Mouse (Mus musculus) heart, embryonic 13.5 days (tissue): Measurements from ENCODE around the gene Pitpnm1. TPM values are rescaled to one million over a fixed set of nuclear protein-coding genes. Genes with fewer than 3 reads are reported as not detected.

ENCODE experiments used
- ATAC-seq: fragments of 200-750 bp; cut with Nextera tagmentation; 2 replicates; pipeline ENCODE4 v1.8.0; 2017; ENCODE audit warnings: moderate TSS enrichment; ENCODE audit not compliant: insufficient number of reproducible peaks, low FRiP score, low TSS enrichment; ENCODE audit errors: extremely low read depth
- H3K27ac ChIP-seq: fragments of 300-500 bp; sonication (generic); replicated peaks from 2 replicates; pipeline ENCODE4 v1.5.1; 2015; ENCODE audit warnings: moderate library complexity, mild to moderate bottlenecking, inconsistent platforms
- H3K27me3 ChIP-seq: fragments of 300-500 bp; sonication (generic); replicated peaks from 2 replicates; pipeline ENCODE4 v1.6.1; 2015; ENCODE audit warnings: mild to moderate bottlenecking, inconsistent platforms
- H3K36me3 ChIP-seq: fragments of 300-500 bp; sonication (generic); 2 replicates; pipeline ENCODE4 v1.6.1; 2015; ENCODE audit warnings: mild to moderate bottlenecking, inconsistent platforms
- H3K4me1 ChIP-seq: fragments of 300-500 bp; sonication (generic); 2 replicates; pipeline ENCODE4 v1.6.1; 2015; ENCODE audit warnings: inconsistent platforms
- H3K4me2 ChIP-seq: fragments of 300-500 bp; sonication (generic); 2 replicates; pipeline ENCODE4 v1.6.1; 2015; ENCODE audit warnings: inconsistent platforms, mild to moderate bottlenecking, moderate library complexity
- H3K4me3 ChIP-seq: fragments of 300-500 bp; sonication (generic); 2 replicates; pipeline ENCODE4 v1.5.1; 2015; ENCODE audit warnings: moderate library complexity, mild to moderate bottlenecking, inconsistent platforms
- H3K9ac ChIP-seq: fragments of 300-500 bp; sonication (generic); 2 replicates; pipeline ENCODE4 v1.6.1; 2015; ENCODE audit warnings: inconsistent platforms, mild to moderate bottlenecking, moderate library complexity
- H3K9me3 ChIP-seq: fragments of 300-500 bp; sonication (generic); 2 replicates; pipeline ENCODE4 v1.6.1; 2016; ENCODE audit warnings: inconsistent platforms
- WGBS: fragments of 180-500 bp; shearing (Covaris S2); methylation state at CpG from one replicate; pipeline ENCODE4 v1.1.7; 2015; ENCODE audit warnings: mixed read lengths; 5-methylcytosine and 5-hydroxymethylcytosine counted together
- polyA plus RNA-seq: library from polyadenylated mRNA; unstranded; fragments of >200 nt; fragmentation: Nextera tagmentation; extraction: Ambion mirVana; gene quantifications from 2 replicates; pipeline ENCODE4 v1.2.1, GENCODE M21; 2015

The Pitpnm1 gene
- polyA plus RNA-seq, 1 experiment from 2014 or later = 18.2 TPM

GRCm38 (mm10) chr19:4097441-4097825, 2.4 kb upstream of the Pitpnm1 start:
- ATAC-seq = peak; percentile 48
- Histone ChIP-seq H3K9me3 (no peaks in the 10 kb centered on the region), H3K4me2 (peak overlapping the region; percentile 80), H3K36me3 (0 out of 2 replicates have a peak, but pooled peaks cover 3% of the 10 kb centered on the region), H3K27ac (peak overlapping the region; percentile 76), H3K27me3 (peaks cover 30% of the 10 kb centered on the region), H3K4me1 (peaks cover 49% of the 10 kb centered on the region), H3K9ac (peak overlapping the region; percentile 79), H3K4me3 (peak overlapping the region; percentile 76)
- 2% methylated on average over 21 of the region's 21 CpGs for WGBS

- H3K9me3 ChIP-seq = no peaks in the 10 kb centered on the region
- H3K36me3 ChIP-seq = peaks cover 9% of the 10 kb centered on the region; the same call in 1 of the 2 replicates
- H3K27me3 ChIP-seq = peaks cover 34% of the 10 kb centered on the region
- no peak overlapping the region for H3K9ac ChIP-seq
- ATAC-seq = no peak
- peaks cover 49% of the 10 kb centered on the region for H3K4me1 ChIP-seq
- no peak overlapping the region for H3K27ac ChIP-seq
- no peak overlapping the region for H3K4me3 ChIP-seq
- 89% methylated on average over 13 of the region's 13 CpGs for WGBS
- peak overlapping the region; percentile 80 for H3K4me2 ChIP-seq
Observed at GRCm38 (mm10) chr19:4098426-4098825, 1.4 kb upstream of the Pitpnm1 start.

- Histone ChIP-seq H3K36me3 (peaks cover 10% of the 10 kb centered on the region; the same call in 1 of the 2 replicates), H3K4me2 (peak overlapping the region; percentile 89), H3K9me3 (no peaks in the 10 kb centered on the region), H3K4me1 (peaks cover 49% of the 10 kb centered on the region), H3K9ac (peak overlapping the region; percentile 83), H3K27ac (peak overlapping the region; percentile 43; the same call in 1 of the 2 replicates), H3K4me3 (peak overlapping the region; percentile 64), H3K27me3 (peaks cover 38% of the 10 kb centered on the region)
- no peak for ATAC-seq
- 4% methylated on average over 9 of the region's 9 CpGs for WGBS
Observed at GRCm38 (mm10) chr19:4099056-4099455, 742 bp upstream of the Pitpnm1 start.

GRCm38 (mm10) chr19:4100718-4101261, 992 bp downstream of the Pitpnm1 start:
- no peaks in the 10 kb centered on the region for H3K9me3 ChIP-seq
- H3K9ac ChIP-seq = peak overlapping the region; percentile 83
- no peak for ATAC-seq
- H3K4me1 ChIP-seq = peaks cover 49% of the 10 kb centered on the region
- no peak overlapping the region for H3K27ac ChIP-seq
- peaks cover 24% of the 10 kb centered on the region for H3K36me3 ChIP-seq
- peak overlapping the region; percentile 64 for H3K4me3 ChIP-seq
- H3K4me2 ChIP-seq = peak overlapping the region; percentile 89
- H3K27me3 ChIP-seq = peaks cover 38% of the 10 kb centered on the region
- WGBS = 1% methylated on average over 52 of the region's 52 CpGs

GRCm38 (mm10) chr19:4101466-4101865, 1.7 kb downstream of the Pitpnm1 start:
- Histone ChIP-seq H3K4me1 (peaks cover 43% of the 10 kb centered on the region), H3K27ac (no peak overlapping the region), H3K9ac (peak overlapping the region; percentile 83; the same call in 1 of the 2 replicates), H3K4me3 (peak overlapping the region; percentile 64; the same call in 1 of the 2 replicates), H3K9me3 (no peaks in the 10 kb centered on the region), H3K4me2 (peak overlapping the region; percentile 89), H3K27me3 (peaks cover 38% of the 10 kb centered on the region), H3K36me3 (peaks cover 31% of the 10 kb centered on the region)
- no peak for ATAC-seq
- 67% methylated on average over 6 of the region's 6 CpGs for WGBS

GRCm38 (mm10) chr19:4102049-4102448, 2.3 kb downstream of the Pitpnm1 start:
- Histone ChIP-seq H3K27ac (no peak overlapping the region), H3K27me3 (peaks cover 38% of the 10 kb centered on the region), H3K9me3 (no peaks in the 10 kb centered on the region), H3K36me3 (peaks cover 37% of the 10 kb centered on the region), H3K4me3 (no peak overlapping the region), H3K4me2 (no peak overlapping the region), H3K4me1 (peaks cover 40% of the 10 kb centered on the region), H3K9ac (no peak overlapping the region)
- 80% methylated on average over 2 of the region's 2 CpGs for WGBS
- ATAC-seq = no peak

- Histone ChIP-seq H3K27me3 (peaks cover 38% of the 10 kb centered on the region), H3K36me3 (peaks cover 40% of the 10 kb centered on the region), H3K9ac (no peak overlapping the region), H3K4me1 (peaks cover 37% of the 10 kb centered on the region), H3K4me2 (no peak overlapping the region), H3K27ac (no peak overlapping the region), H3K4me3 (no peak overlapping the region), H3K9me3 (no peaks in the 10 kb centered on the region)
- ATAC-seq = no peak
- WGBS = 90% methylated on average over 12 of the region's 12 CpGs
Observed at GRCm38 (mm10) chr19:4102626-4103025, 2.8 kb downstream of the Pitpnm1 start.

GRCm38 (mm10) chr19:4103294-4103693, 3.5 kb downstream of the Pitpnm1 start:
- Histone ChIP-seq H3K4me3 (no peak overlapping the region), H3K4me1 (peaks cover 30% of the 10 kb centered on the region), H3K36me3 (peaks cover 44% of the 10 kb centered on the region), H3K27me3 (peaks cover 38% of the 10 kb centered on the region), H3K9me3 (no peaks in the 10 kb centered on the region), H3K9ac (no peak overlapping the region), H3K4me2 (no peak overlapping the region), H3K27ac (no peak overlapping the region)
- ATAC-seq = no peak
- 91% methylated on average over 18 of the region's 18 CpGs for WGBS

GRCm38 (mm10) chr19:4103792-4104191, 4.0 kb downstream of the Pitpnm1 start:
- no peak overlapping the region for H3K9ac ChIP-seq
- no peak overlapping the region for H3K4me3 ChIP-seq
- H3K4me1 ChIP-seq = peaks cover 25% of the 10 kb centered on the region
- no peaks in the 10 kb centered on the region for H3K9me3 ChIP-seq
- no peak overlapping the region for H3K27ac ChIP-seq
- H3K4me2 ChIP-seq = no peak overlapping the region
- 41% methylated on average over 3 of the region's 3 CpGs for WGBS
- no peak for ATAC-seq
- H3K36me3 ChIP-seq = peaks cover 44% of the 10 kb centered on the region
- peaks cover 38% of the 10 kb centered on the region for H3K27me3 ChIP-seq

- no peak for ATAC-seq
- peaks cover 47% of the 10 kb centered on the region for H3K36me3 ChIP-seq
- WGBS = 78% methylated on average over 16 of the region's 16 CpGs
- peaks cover 38% of the 10 kb centered on the region for H3K27me3 ChIP-seq
- no peak overlapping the region for H3K4me2 ChIP-seq
- H3K9me3 ChIP-seq = no peaks in the 10 kb centered on the region
- H3K9ac ChIP-seq = no peak overlapping the region
- peaks cover 17% of the 10 kb centered on the region for H3K4me1 ChIP-seq
- no peak overlapping the region for H3K4me3 ChIP-seq
- H3K27ac ChIP-seq = no peak overlapping the region
Observed at GRCm38 (mm10) chr19:4104675-4105194, 4.9 kb downstream of the Pitpnm1 start.

GRCm38 (mm10) chr19:4106654-4107053, 6.9 kb downstream of the Pitpnm1 start:
- no peak for ATAC-seq
- Histone ChIP-seq H3K36me3 (peaks cover 57% of the 10 kb centered on the region), H3K9ac (no peak overlapping the region), H3K9me3 (no peaks in the 10 kb centered on the region), H3K27ac (no peak overlapping the region), H3K27me3 (peaks cover 22% of the 10 kb centered on the region), H3K4me2 (no peak overlapping the region), H3K4me1 (no peaks in the 10 kb centered on the region), H3K4me3 (no peak overlapping the region)
- WGBS = 82% methylated on average over 14 of the region's 14 CpGs

GRCm38 (mm10) chr19:4108535-4108934, 8.7 kb downstream of the Pitpnm1 start:
- no peak for ATAC-seq
- Histone ChIP-seq H3K27me3 (0 out of 2 replicates have a peak, but pooled peaks cover 3% of the 10 kb centered on the region), H3K4me2 (no peak overlapping the region), H3K4me3 (no peak overlapping the region), H3K36me3 (peaks cover 65% of the 10 kb centered on the region), H3K9me3 (no peaks in the 10 kb centered on the region), H3K9ac (no peak overlapping the region), H3K4me1 (peaks cover 8% of the 10 kb centered on the region), H3K27ac (no peak overlapping the region)
- WGBS = 85% methylated on average over 9 of the region's 9 CpGs
